Mouse (Mus musculus): ENCODE results near the gene Soat2.
A peak's percentile ranks its signal among the peaks of the same experiment; 100 is the strongest.

Soat2 gene

GRCm38 (mm10) chr15:102113674-102114073 lies 36.7 kb upstream of the Soat2 start:
- no peak for DNase-seq (ENCODE audit: low read depth, low spot score)

GRCm38 (mm10) chr15:102114651-102115260 lies 35.6 kb upstream of the Soat2 start:
- DNase-seq (ENCODE audit: low read depth, low spot score): no peak

- no peak for DNase-seq (ENCODE audit: low read depth, low spot score)
These were observed 34.5 kb upstream of the Soat2 start for GRCm38 (mm10) chr15:102115731-102116231.

- no peak for DNase-seq (ENCODE audit: low read depth, low spot score)
These were observed 33.4 kb upstream of the Soat2 start for GRCm38 (mm10) chr15:102116753-102117415.

DNA sequence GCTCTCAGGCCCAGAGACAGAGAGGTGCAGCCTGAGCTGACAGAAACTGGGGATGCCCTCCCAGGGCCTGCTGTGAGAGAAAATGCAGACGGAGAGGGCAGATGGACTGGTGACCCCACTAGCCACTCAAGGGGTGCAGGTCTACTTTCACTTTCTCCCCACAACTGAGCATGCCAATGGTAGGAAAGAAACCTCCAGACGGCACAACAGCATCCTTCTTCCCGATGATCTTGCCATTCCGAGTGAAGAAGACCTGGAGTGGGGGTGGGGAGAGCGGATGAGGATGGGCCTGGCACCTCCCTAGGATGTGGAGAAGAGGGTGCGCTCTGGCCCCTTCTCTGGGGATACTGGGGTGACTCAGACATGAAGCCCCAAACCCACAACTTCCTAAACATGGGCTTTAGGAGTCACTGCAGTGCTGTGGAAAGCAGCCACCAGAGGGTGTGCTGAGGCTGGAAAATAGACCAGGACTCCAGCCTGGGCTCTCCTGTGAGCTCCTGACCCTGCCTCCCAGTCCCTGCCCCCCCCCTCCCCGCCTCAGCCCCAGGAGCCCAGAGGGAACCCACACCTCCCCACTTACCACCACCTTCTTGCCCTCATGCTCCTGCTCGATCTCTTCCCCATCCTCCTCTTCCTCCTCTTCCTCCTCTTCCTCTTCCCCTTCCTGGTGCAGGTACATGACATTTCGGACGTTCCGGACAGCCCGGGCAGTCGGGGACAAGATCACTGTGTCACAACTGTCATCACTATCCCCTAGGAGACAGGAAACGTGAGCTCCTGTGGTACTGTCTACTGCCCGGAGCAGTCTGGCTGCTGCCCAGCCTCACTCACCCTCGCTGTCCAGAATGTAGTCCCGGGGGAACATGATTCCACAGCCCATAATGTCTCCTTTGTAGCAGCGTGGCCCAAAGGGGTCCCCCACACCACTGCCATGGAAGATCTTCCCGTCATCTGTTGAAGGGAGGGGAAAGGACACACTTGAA lies 32.6 kb upstream of the Soat2 start:
- no peak for DNase-seq (ENCODE audit: low read depth, low spot score)

DNA sequence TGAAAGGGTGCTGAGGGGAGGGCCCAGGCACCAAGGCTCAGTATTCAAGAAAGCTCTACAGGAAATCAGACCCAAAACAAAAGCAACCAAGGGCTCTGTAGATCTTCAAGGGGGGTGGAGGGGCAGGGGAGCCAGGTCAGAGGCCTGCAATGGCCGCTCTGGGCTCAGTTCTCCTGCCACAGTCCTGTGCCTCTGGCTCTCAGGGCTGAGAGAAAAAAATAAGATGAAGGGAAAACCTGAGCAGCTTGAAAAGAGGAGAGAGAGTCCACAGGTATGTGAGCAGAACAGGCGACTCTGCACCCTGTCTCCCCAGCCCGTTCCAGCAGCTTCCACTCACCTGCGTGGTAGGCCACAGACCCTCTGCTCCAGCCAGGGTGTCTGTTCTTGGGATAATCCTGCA lies 31.7 kb upstream of the Soat2 start:
- no peak for DNase-seq (ENCODE audit: low read depth, low spot score)

GRCm38 (mm10) chr15:102119121-102119830 lies 31.1 kb upstream of the Soat2 start:
- DNase-seq (ENCODE audit: low read depth, low spot score): no peak

GRCm38 (mm10) chr15:102119831-102120170 lies 30.5 kb upstream of the Soat2 start:
- no peak for DNase-seq (ENCODE audit: low read depth, low spot score)

DNA sequence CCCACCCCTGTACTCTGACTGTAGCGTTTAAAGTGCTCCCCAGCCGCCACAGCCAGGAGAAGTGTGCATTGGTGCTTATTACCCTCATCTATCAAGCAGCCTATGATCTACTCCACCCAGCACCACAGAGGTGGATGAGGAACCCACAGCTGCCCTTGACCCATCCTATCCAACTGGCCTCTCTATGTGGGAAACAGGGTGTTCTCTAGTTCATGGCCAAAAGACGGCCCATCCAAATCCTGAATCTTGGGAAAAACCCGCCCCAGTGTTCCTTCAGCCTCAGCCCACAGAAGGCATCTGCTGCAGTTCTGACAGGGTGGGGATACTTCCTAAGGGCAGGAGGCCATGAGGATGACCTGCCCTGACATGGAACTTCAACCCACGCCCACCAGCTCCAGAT lies 29.8 kb upstream of the Soat2 start:
- DNase-seq (ENCODE audit: low read depth, low spot score): no peak

GRCm38 (mm10) chr15:102126303-102126702 lies 24.0 kb upstream of the Soat2 start:
- DNase-seq (ENCODE audit: low read depth, low spot score): no peak

- DNase-seq (ENCODE audit: low read depth, low spot score): no peak
These were observed 17.0 kb upstream of the Soat2 start for GRCm38 (mm10) chr15:102133314-102133713.

- DNase-seq (ENCODE audit: low read depth, low spot score): no peak
These were observed 15.6 kb upstream of the Soat2 start for GRCm38 (mm10) chr15:102134709-102135108.

DNA sequence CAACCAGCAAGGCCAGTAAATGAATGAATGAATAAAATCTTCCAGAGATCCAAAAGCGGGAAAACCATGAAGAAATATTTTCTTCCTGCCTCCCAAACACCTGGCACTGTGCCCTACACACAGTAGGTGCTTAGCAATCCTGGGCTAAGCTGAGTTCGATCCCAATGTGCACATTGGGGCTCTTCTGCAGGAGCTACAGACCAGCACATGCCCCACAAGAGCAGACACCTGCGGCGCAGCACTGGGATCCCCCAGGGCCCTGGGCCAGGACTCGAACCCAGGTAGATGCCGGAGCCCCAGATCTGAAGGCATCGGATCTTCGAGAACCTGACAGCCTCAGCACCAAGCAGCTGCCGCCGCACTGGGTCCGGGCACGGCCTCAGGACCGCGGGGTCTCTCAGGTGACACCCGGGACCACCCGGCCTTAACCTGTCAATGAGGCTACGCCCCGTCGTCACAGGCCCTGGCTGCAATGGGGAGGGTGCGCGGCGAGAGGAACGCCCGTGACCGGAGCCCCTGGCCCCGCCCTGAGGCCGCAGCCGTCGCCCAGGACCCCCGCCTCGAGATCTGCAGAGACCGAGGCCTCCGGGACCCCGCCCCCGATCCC lies 14.7 kb upstream of the Soat2 start:
- no peak for DNase-seq (ENCODE audit: low read depth, low spot score)

GRCm38 (mm10) chr15:102136129-102136758 lies 14.1 kb upstream of the Soat2 start, which contains the start of gene Spryd3:
Gene Spryd3 (minus strand): TSS chr15:102136234.
- peak; percentile 93 for DNase-seq (ENCODE audit: low read depth, low spot score)

DNA sequence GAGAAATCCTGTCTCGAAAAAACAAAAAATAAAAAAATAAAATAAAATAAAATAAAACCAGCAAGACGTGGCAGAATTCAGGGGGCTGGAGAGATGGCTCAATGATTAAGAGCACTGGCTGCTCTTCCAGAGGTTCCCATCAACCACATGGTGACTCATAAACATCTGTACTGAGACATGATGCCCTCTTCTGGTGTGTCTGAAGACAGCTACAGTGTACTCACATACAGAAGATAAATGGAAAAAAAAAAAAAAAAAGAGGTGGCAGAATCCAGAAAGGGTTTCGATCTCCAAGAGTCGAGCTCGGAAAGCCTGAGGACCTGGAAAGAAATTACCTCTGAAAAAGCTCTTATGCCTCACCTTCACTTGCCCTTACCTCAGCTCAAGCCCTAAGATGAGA lies 9.2 kb upstream of the Soat2 start:
- DNase-seq (ENCODE audit: low read depth, low spot score): no peak

DNA sequence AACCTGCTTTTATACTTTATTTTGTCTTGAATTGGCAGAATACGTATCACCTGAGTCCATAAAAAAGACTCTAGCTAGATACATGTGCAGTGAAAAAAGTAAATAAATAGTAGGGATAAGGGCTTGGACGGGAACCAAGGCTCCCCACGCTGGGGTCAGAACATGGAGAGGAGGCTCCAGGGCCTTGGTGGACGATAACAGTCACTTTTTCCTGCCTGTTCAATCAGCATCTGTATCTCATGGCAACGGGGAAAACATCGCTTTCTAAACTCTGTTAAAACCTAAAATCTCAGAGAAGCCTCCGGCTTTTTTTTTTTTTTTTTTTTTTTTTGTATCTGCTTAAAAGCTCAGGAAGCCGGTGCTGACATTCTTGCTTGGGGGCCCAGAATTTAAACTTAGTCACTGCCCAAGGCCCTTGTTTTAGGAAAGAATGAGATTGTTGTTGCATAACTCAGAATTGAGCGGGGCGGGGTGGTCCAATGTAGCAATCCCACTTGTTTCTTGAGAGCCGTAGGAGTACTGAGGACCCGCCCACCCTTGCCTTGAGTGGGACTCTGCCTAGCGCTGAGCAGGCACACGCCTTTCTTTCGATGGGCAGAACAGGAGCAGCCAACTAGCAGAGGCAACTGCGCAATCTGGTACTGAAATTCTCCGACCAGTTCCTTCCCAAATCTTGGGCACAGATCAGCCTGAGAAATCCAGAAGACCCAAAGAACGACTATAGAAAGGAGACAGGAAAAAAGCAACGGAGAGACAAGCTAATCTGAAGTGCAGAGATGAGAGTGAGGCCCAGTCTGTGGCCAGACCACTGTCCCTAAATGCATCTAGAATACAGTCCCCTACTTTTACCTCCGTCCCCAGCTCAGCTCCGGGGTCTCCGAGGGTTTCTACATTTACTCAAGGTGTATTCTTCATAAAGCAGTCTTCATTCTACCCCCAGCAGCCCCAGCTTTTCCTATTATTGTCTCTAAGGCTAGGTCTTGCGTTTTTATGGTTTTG lies 7.1 kb upstream of the Soat2 start:
- DNase-seq (ENCODE audit: low read depth, low spot score): no peak

GRCm38 (mm10) chr15:102144274-102144711 lies 6.0 kb upstream of the Soat2 start, which contains the start of gene Igfbp6:
Gene Igfbp6 (plus strand): TSS chr15:102144362.
- no peak for DNase-seq (ENCODE audit: low read depth, low spot score)

DNA sequence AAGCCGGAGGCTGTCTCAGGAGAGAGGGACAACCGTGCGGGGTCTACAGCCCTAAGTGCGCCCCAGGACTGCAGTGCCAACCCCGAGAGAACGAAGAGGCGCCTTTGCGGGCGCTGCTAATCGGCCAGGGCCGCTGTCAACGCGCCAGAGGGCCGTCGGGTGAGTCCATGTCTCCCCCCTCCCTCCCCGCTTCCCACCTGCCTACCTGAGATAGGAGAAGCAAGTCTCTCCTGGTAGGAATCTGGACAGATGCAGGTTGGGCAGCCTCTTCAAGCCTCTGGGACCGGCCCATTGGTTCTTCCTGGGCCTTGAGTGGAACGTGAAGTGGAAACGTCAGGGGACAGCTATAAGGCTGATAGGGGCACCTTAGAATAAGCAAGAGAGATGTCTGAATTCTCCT lies 5.6 kb upstream of the Soat2 start:
- no peak for DNase-seq (ENCODE audit: low read depth, low spot score)

- DNase-seq (ENCODE audit: low read depth, low spot score): no peak
These were observed 5.0 kb upstream of the Soat2 start for GRCm38 (mm10) chr15:102145330-102145729.

Data from c-Kit-negative CD71-positive TER-119-positive erythroid progenitor cells, embryonic 14.5 days (primary cell).